Mouse (Mus musculus) liver, postnatal 0 days (tissue): ENCODE data around the gene Pam. TPM values are rescaled to one million over a fixed set of nuclear protein-coding genes. Genes with fewer than 3 reads are reported as not detected.
"Not testable (repeated sequence)": the region's sequence is repeated elsewhere in the genome, so short reads cannot be mapped to it uniquely, and the experiment has no call there.

Source experiments
- ATAC-seq: fragments of 200-750 bp; cut with Nextera tagmentation; 2 replicates; pipeline ENCODE4 v1.8.0; 2017; ENCODE audit warnings: mild to moderate bottlenecking, moderate library complexity
- DNase-seq: peaks from one replicate; pipeline ENCODE4 v3.0.0-alpha.2; 2016
- H3K27ac ChIP-seq: fragments of 300-500 bp; sonication (generic); 2 replicates; pipeline ENCODE4 v1.5.1; 2014; ENCODE audit warnings: antibody characterized with exemption, moderate library complexity, mild to moderate bottlenecking, low read depth
- H3K27me3 ChIP-seq: fragments of 300-500 bp; sonication (generic); 2 replicates; pipeline ENCODE4 v1.6.1; 2014; ENCODE audit warnings: low read length, control low read depth, mixed read lengths; ENCODE audit not compliant: insufficient read depth
- H3K36me3 ChIP-seq: fragments of 300-500 bp; sonication (generic); replicated peaks from 2 replicates; pipeline ENCODE4 v1.6.1; 2014; ENCODE audit warnings: mild to moderate bottlenecking, control low read depth, low read length, moderate library complexity, mixed read lengths; ENCODE audit not compliant: insufficient read depth
- H3K4me1 ChIP-seq: fragments of 300-500 bp; sonication (generic); 2 replicates; pipeline ENCODE4 v1.6.1; 2014; ENCODE audit warnings: antibody characterized with exemption, mild to moderate bottlenecking, control low read depth; ENCODE audit not compliant: insufficient read depth
- H3K4me2 ChIP-seq: fragments of 300-500 bp; sonication (generic); 2 replicates; pipeline ENCODE4 v1.6.1; 2014; ENCODE audit warnings: low read depth, mild to moderate bottlenecking, low read length, moderate library complexity, mixed read lengths
- H3K4me3 ChIP-seq: fragments of 300-500 bp; sonication (generic); 2 replicates; pipeline ENCODE4 v1.5.1; 2014; ENCODE audit warnings: low read depth, low read length
- H3K9ac ChIP-seq: fragments of 300-500 bp; sonication (generic); replicated peaks from 2 replicates; pipeline ENCODE4 v1.6.1; 2014; ENCODE audit warnings: mild to moderate bottlenecking, moderate library complexity
- H3K9me3 ChIP-seq: fragments of 300-500 bp; sonication (generic); 2 replicates; pipeline ENCODE4 v1.6.1; 2016; ENCODE audit warnings: mild to moderate bottlenecking, control low read depth, low read length, mixed read lengths
- CTCF ChIP-seq: sonication (generic); IDR thresholded peaks from 2 replicates; pipeline ENCODE4 v1.5.1; 2016; ENCODE audit warnings: antibody characterized with exemption, low read depth
- EP300 ChIP-seq: IDR thresholded peaks from 2 replicates; pipeline ENCODE4 v1.6.1; 2016; ENCODE audit warnings: antibody characterized with exemption, low read depth, mild to moderate bottlenecking
- WGBS: fragments of 180-500 bp; shearing (Covaris S2); extraction: QIAGEN DNeasy Blood & Tissue Kit; methylation state at CpG from one replicate; pipeline ENCODE4 v1.1.7; 2014; ENCODE audit not compliant: insufficient replicate concordance; 5-methylcytosine and 5-hydroxymethylcytosine counted together
- polyA plus RNA-seq: library from polyadenylated mRNA; unstranded; fragments of >200 nt; fragmentation: Nextera tagmentation; extraction: Ambion mirVana; gene quantifications from 2 replicates; pipeline ENCODE4 v1.2.1, GENCODE M21; 2015

Gene Pam
- polyA plus RNA-seq, 1 experiment from 2014 or later, result 21.8 TPM

GRCm38 (mm10) chr1:97769904-97770753, 325.3 kb downstream of the Pam start, which contains the start of the genes Gin1 and Ppip5k2:
Gene Gin1, plus strand, starts transcription at chr1:97770172.
Gene Ppip5k2, minus strand, starts transcription at chr1:97770411.
- H3K9me3 ChIP-seq, result no peaks in the 10 kb centered on the region
- peak within 1 kb of the TSS; percentile 99 for H3K27ac ChIP-seq
- WGBS, result 2% methylated on average over 66 of the region's 66 CpGs
- peak within 1 kb of the TSS; percentile 83 for H3K4me2 ChIP-seq
- peaks cover 13% of the 10 kb centered on the region for H3K4me1 ChIP-seq
- TF ChIP-seq CTCF (peak; percentile 56), EP300 (peak; percentile 65)
- peak; percentile 94 for ATAC-seq
- peak; percentile 97 for DNase-seq
- no peaks in the 10 kb centered on the region for H3K36me3 ChIP-seq
- peak within 1 kb of the TSS; percentile 93 for H3K9ac ChIP-seq
- peak within 1 kb of the TSS; percentile 83 for H3K4me3 ChIP-seq
- H3K27me3 ChIP-seq, result no peaks in the 10 kb centered on the region

GRCm38 (mm10) chr1:97769294-97769903, 326.0 kb downstream of the Pam start:
- no peak for TF ChIP-seq CTCF
- Histone ChIP-seq H3K27me3 (no peaks in the 10 kb centered on the region), H3K9ac (peak overlapping the region; percentile 93), H3K27ac (peak overlapping the region; percentile 99), H3K4me3 (peak overlapping the region; percentile 83), H3K36me3 (no peaks in the 10 kb centered on the region), H3K4me1 (peaks cover 13% of the 10 kb centered on the region), H3K4me2 (peak overlapping the region; percentile 83), H3K9me3 (no peaks in the 10 kb centered on the region)
- under 1% methylated on average over 40 of the region's 40 CpGs for WGBS
- ATAC-seq, result peak; percentile 27
- DNase-seq, result peak; percentile 76

GRCm38 (mm10) chr1:97768906-97769293, 326.5 kb downstream of the Pam start:
- Histone ChIP-seq H3K4me3 (peak overlapping the region; percentile 83), H3K27me3 (no peaks in the 10 kb centered on the region), H3K4me1 (peaks cover 13% of the 10 kb centered on the region), H3K9ac (peak overlapping the region; percentile 93), H3K4me2 (peak overlapping the region; percentile 83), H3K9me3 (no peaks in the 10 kb centered on the region), H3K36me3 (no peaks in the 10 kb centered on the region), H3K27ac (peak overlapping the region; percentile 99)
- ATAC-seq (no peak), DNase-seq (no peak)
- WGBS, result 4% methylated on average over 7 of the region's 7 CpGs
- 0 out of 2 replicates have a peak, but pooled peaks have one; percentile 37 for TF ChIP-seq EP300
- no peak for TF ChIP-seq CTCF

- no peak for ATAC-seq
- H3K27me3 ChIP-seq, result no peaks in the 10 kb centered on the region
- H3K4me2 ChIP-seq, result peak overlapping the region; percentile 83
- no peak overlapping the region for H3K27ac ChIP-seq
- H3K4me1 ChIP-seq, result peaks cover 13% of the 10 kb centered on the region
- no peaks in the 10 kb centered on the region for H3K9me3 ChIP-seq
- TF ChIP-seq CTCF, result no peak
- no peak for TF ChIP-seq EP300
- H3K36me3 ChIP-seq, result 0 out of 2 replicates have a peak, but pooled peaks cover 2% of the 10 kb centered on the region
- H3K9ac ChIP-seq, result no peak overlapping the region
- no peak for DNase-seq
- peak overlapping the region; percentile 83 for H3K4me3 ChIP-seq
- 63% methylated on average over 2 of the region's 2 CpGs for WGBS
Observed at GRCm38 (mm10) chr1:97768089-97768488, 327.4 kb downstream of the Pam start.

GRCm38 (mm10) chr1:97765712-97766111, 329.7 kb downstream of the Pam start:
- H3K4me2 ChIP-seq, H3K27ac ChIP-seq, ATAC-seq, H3K9ac ChIP-seq, H3K4me1 ChIP-seq, H3K27me3 ChIP-seq, DNase-seq, H3K4me3 ChIP-seq, H3K36me3 ChIP-seq, H3K9me3 ChIP-seq: not testable (repeated sequence)
- 85% methylated on average over 4 of the region's 4 CpGs for WGBS

GRCm38 (mm10) chr1:97761477-97761876, 334.0 kb downstream of the Pam start:
- no peaks in the 10 kb centered on the region for H3K27me3 ChIP-seq
- 78% methylated on average over 6 of the region's 6 CpGs for WGBS

More at GRCm38 (mm10) chr1:97761477-97761876, 334.0 kb downstream of the Pam start:
- Histone ChIP-seq H3K27ac (no peak overlapping the region), H3K4me1 (peaks cover 6% of the 10 kb centered on the region; the same call in 1 of the 2 replicates), H3K9ac (no peak overlapping the region), H3K36me3 (peaks cover 16% of the 10 kb centered on the region; the same call in 1 of the 2 replicates), H3K4me2 (no peak overlapping the region), H3K9me3 (no peaks in the 10 kb centered on the region), H3K4me3 (no peak overlapping the region)
- no peak for ATAC-seq
- DNase-seq, result no peak
- TF ChIP-seq EP300 (no peak), CTCF (no peak)
